28 mouse cellular contexts compared by ENCODE assay signal in genomic region chr12:73087086-73087485, GRCm38 (mm10). TPM values are rescaled to one million over a fixed set of nuclear protein-coding genes. Genes with fewer than 3 reads are reported as not detected.
"Had no signal": no experiment of that assay in that cellular context is flagged by ENCODE, and none has a peak within 500 bp of the region (broad histone marks: within the 10 kb centered on the region; RNA-seq: fewer than 3 reads in every experiment).

No protein-coding gene starts in this region.

- ATAC-seq: hindbrain, postnatal 0 days; intestine, embryonic 16.5 days; liver, embryonic 12.5 days had no signal

- H3K9me3 ChIP-seq: heart, embryonic 10.5 days; heart, embryonic 12.5 days; hindbrain, embryonic 13.5 days; hindbrain, embryonic 15.5 days; kidney, embryonic 15.5 days; limb, embryonic 13.5 days; limb, embryonic 15.5 days; liver, embryonic 12.5 days had no signal

- H3K4me2 ChIP-seq: heart, embryonic 12.5 days; hindbrain, embryonic 13.5 days; hindbrain, embryonic 15.5 days; kidney, embryonic 15.5 days; limb, embryonic 13.5 days; limb, embryonic 15.5 days; liver, embryonic 12.5 days had no signal

- H3K27ac ChIP-seq: heart, embryonic 10.5 days; hindbrain, embryonic 13.5 days; hindbrain, embryonic 15.5 days; hindbrain, postnatal 0 days; kidney, embryonic 15.5 days; kidney, postnatal 0 days; limb, embryonic 13.5 days; limb, embryonic 15.5 days; liver, embryonic 12.5 days; liver, embryonic 14.5 days had no signal

- H3K4me3 ChIP-seq: heart, embryonic 10.5 days; heart, embryonic 12.5 days; hindbrain, embryonic 13.5 days; hindbrain, embryonic 15.5 days; kidney, embryonic 15.5 days; limb, embryonic 13.5 days; limb, embryonic 15.5 days; liver, embryonic 12.5 days had no signal

- DNase-seq: gastrocnemius, postnatal 14 days; gastrocnemius, postnatal 36 days; heart, adult 18-20 months; heart, postnatal 10 days; kidney, adult 11 months; kidney, adult 2 months; kidney, adult 9 months; kidney, postnatal 14 days; kidney, postnatal 36 days; layer of hippocampus, adult 9-11 months; layer of hippocampus, postnatal 36 days; left cerebral cortex, postnatal 4 days had no signal

- H3K4me1 ChIP-seq: heart, embryonic 10.5 days; heart, embryonic 12.5 days; hindbrain, embryonic 13.5 days; hindbrain, embryonic 15.5 days; kidney, embryonic 15.5 days; limb, embryonic 13.5 days; limb, embryonic 15.5 days had no signal

- H3K27me3 ChIP-seq: heart, embryonic 12.5 days; hindbrain, embryonic 13.5 days; hindbrain, embryonic 15.5 days; kidney, embryonic 15.5 days; limb, embryonic 13.5 days; limb, embryonic 15.5 days had no signal

- H3K36me3 ChIP-seq: heart, embryonic 10.5 days; heart, embryonic 12.5 days; hindbrain, embryonic 13.5 days; hindbrain, embryonic 15.5 days; kidney, embryonic 15.5 days; limb, embryonic 13.5 days; limb, embryonic 15.5 days; liver, embryonic 12.5 days had no signal

- H3K9ac ChIP-seq: heart, embryonic 12.5 days; hindbrain, embryonic 13.5 days; hindbrain, embryonic 15.5 days; kidney, embryonic 15.5 days; limb, embryonic 13.5 days; limb, embryonic 15.5 days; liver, embryonic 12.5 days; liver, embryonic 14.5 days had no signal

RNA-seq across cellular contexts. Expression of gene Six4, which starts 26.2 kb away (rescaled TPM):
- total RNA-seq: hematopoietic stem cell, adult 5-6 weeks had no signal
- polyA plus RNA-seq: liver, adult 2 months had no signal

RNA-seq across cellular contexts. Expression of gene Six1, which starts 33.4 kb away (rescaled TPM):
- total RNA-seq: hematopoietic stem cell, adult 5-6 weeks had no signal
- polyA plus RNA-seq: intestine, embryonic 14.5 days; intestine, embryonic 16.5 days; large intestine, adult 2 months; liver, adult 2 months had no signal
